Mouse (Mus musculus) right cerebral cortex, adult 18-20 months (tissue): ENCODE data around the gene Smap1.

ENCODE experiments used
- DNase-seq: peaks from one replicate; pipeline ENCODE4 v3.0.0; 2022; ENCODE audit warnings: mixed read lengths

The Smap1 gene

DNA sequence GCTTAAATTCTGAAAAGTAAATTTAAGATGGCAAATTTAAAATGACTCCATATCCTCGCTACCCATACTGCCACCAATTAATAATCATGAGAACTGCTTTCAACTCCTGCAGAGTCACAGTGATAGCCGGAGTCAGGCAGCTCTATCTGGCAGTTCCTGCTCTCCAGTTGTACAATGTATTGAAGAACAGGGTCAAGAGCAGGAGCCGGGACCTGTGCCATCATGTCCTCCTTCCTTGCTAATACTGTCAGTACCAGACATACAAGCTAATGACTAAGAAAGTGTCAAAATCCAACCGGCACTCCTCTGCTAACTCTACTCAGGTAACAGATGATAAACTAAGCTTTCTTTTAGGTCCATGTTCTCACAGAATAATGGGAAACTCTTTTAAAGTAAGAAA, 3.0 kb downstream of the Smap1 start:
- DNase-seq, result no peak

DNA sequence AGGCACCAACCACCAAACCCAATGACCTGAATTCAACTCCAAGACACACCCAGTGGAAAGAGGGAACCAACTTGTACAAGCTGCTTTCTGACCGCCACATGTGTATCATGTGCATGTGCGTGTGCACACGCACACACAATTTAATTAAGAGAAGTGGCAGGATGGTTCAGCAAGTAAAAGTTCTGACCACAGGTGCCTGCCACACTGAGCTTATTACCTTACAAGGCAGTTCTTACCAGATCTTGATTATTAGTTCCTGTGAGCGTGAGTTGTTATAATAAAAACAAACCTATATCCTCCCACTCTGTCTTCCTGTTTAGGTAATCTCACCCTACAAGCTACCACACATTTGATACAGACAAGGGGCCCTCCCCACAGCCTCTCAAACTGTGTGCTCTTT, 6.6 kb downstream of the Smap1 start:
- no peak for DNase-seq

DNA sequence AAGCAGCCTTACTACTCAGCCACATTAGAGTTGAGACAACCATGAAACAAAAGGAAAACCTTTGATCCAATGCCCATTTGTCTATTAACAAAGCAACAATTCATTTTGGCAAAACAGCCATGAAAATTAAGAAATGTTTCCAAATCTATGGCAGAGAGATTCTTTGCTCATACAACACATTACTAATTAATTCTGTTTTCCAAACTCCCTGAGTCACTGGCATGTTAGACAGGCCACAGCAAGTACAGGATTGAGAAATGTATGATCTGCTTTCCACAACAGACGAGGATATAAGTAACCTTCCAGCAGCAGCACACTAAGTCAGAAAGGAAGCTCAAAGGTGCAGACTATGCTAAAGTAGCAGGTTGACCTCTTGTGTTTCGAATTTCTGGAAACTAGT, 9.1 kb downstream of the Smap1 start:
- no peak for DNase-seq

DNA sequence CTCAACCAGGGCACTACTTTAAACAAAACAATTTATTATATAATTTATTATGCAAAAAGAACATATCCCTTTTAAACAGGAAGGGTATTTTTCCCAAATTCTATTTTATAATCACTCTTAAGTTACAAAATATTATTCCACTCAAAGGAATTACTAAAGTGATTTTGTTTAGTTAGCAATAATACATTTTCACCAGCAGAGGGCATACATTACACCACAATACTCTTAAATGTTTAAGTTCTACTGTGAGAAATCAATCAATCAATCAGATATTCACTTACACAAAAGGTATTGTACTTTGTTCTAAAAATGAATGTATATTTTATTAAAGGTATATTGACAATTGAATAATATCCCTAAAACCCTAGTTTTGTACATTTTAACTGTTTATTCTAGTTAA, 16.0 kb downstream of the Smap1 start:
- no peak for DNase-seq

DNA sequence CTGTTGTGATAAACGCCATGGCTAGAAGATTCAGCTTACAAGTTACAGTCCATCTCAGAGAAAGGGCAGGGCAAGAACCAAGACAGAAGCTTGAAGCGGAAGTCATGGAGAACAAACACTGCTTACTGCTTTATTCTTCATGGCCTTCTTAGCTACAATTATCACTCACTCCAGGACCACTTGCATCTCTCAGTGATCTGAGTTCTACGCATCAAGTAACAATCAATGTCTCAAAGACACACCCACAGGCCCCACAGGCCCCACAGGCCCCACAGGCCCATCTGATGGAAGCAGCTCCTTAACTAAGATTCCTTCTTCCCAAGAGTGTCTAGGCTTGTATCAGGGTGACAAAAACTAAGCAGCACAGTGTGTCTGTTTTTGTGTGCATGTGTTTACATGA, 18.8 kb downstream of the Smap1 start:
- no peak for DNase-seq

DNA sequence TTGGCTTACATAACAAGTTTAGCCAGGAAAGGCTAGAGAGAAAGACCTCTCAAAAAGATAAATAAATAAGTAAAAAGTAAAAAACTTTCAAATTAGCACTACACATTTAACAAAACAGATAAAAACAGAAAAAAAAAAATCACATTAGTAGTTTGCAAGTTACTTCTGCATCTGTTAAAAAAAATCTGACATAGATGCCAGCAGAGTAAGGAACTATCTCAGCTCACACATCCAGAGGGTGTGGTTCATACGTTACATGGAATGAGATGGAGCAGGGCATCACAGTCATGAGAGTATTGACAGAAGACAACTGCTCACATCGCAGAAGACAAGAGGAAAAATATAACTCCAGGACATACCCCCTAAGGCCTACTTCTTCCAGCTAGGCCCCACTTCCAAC, 19.4 kb downstream of the Smap1 start:
- no peak for DNase-seq

DNA sequence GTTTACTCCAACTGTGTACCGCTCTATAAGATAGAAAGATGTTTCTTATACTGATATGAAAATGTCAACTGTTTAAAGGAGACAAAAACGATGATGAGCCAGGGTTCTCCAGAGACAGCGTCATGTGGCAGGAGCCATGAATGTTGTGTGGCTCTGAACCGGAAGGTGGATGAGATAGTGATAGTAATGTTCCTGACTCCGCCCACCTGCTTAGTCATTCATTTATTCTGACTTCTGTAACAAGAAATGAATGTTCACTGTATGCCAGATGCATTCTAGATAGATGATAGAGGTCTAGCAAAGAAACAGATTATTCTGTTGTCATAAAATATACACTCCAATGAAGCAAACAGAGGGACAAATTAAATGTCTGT, 22.5 kb downstream of the Smap1 start:
- DNase-seq, result no peak

DNA sequence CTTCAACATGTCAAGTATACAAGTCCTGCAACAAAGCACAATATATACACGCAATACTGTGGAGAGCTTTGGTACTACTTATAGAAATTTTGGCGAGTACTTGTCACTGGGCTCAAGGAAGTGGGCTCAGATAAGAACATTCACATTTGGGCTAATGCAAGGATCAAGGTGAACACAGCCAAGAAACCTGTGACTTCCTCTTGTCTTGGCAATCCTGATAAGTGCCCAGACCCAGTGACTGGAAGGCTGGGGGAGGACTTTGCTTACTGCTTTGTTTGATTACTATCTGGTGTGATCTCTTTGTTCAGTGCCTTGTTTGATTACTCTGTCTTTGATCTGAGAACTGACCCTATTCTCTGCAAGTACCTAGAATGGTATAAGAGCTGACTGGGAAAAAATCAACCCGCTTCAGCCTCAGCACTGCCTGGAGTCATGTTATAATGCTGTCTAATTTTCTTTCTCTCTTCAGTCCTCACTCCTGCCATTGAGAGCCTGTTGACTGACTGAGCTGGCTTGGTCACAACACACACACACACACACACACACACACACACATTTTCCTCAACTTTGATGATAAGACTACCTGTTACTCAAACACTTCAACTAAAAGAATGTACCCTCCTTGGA, 23.0 kb downstream of the Smap1 start:
- DNase-seq, result no peak

DNA sequence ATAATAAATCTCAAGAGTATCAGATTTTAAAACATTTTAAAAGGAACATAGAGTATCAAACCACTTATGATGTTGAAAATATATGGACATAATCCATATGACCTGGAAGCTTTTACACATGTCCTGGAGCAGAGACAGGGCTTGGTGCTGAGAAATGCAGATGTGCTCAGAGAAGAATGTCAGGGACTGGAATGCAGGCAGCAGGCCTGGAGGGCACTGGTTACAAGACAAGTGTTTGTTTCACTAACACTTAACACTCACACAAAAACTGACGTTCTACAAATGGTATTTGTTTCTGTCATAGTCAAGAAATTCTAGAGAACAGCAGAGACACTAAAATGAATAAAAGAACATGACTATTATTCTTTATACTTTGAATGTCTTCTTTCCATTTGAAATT, 30.0 kb downstream of the Smap1 start:
- DNase-seq, result no peak

DNA sequence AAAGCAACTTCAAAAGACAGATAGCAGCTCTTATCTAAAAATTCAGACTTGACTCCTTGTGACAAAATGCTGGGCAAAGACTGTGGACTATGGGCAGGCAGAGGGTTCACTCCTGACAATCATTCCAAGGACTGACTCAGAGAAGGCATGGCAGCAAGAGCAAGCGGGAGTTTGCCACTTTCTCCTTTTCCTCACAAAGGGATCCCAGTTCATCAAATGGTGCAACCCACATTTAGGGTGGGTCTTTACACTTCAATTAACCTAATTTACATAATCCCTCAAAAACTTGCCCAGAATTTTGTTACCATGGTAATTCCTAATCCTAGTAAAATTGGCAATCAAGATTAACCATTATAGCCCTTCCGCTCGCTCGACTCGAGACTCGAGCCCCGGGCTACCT, 37.2 kb downstream of the Smap1 start:
- DNase-seq, result no peak

DNA sequence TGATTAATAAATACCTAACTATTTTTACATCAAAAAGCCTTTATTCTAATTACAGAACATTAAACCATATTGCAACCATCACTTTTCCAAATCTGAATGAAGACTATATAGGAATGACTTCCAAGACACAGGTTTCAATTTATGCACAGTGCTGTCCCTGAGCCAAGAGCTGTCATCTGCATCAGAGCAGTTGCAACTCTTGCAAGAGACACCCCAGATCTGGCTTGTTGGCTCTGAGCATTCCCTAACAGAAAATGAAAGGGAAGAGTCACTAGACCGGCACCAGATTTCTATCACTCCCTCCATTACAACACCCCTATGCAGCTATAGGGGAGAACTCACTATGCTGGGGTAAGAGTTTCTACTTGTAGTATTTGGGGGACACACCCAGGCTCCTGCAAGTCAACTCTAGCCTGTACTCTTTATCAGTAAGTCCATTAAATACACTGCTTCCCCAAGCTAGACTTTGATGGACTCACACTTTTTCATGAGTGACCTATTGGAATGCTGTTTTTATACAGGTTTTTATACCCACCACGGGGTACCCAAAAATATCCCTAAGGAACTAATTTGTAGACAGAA, 37.9 kb downstream of the Smap1 start:
- DNase-seq, result no peak

DNA sequence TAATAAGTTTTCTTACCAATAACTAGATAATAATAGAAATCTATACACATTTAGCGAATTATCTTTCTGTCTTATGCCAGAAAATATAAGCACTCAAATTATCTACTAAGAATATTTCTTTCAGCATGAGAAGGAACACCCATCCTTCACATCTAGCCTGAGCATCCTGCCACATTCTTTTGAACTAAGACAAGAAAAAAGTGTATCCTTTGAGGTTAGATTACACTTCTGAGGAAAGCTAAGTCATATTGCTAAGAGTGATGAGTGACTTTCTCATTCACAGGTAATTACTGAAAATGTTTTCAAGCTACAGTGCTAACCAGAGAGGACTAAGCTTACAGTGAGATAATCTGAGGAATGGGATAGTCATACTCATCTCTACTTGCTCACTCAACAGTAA, 39.4 kb downstream of the Smap1 start:
- DNase-seq, result no peak

DNA sequence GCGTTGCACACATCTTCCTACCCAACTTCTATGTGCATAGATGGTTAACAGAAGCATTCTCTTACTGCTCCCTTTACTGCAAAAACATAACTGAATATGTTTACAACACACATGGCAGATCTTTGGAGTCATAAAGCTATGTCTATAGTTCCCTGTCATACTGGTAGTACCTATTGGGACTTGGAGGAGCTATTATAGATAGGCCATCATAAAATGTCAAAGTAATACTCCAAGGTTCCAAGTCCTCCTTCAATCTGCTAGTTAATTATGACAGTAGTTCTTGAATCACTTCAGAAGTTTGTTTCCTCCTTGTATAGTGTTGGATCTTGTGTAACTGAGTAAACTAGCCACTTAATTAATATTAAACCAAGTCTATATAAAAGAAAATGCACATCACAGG, 49.9 kb downstream of the Smap1 start:
- no peak for DNase-seq

DNA sequence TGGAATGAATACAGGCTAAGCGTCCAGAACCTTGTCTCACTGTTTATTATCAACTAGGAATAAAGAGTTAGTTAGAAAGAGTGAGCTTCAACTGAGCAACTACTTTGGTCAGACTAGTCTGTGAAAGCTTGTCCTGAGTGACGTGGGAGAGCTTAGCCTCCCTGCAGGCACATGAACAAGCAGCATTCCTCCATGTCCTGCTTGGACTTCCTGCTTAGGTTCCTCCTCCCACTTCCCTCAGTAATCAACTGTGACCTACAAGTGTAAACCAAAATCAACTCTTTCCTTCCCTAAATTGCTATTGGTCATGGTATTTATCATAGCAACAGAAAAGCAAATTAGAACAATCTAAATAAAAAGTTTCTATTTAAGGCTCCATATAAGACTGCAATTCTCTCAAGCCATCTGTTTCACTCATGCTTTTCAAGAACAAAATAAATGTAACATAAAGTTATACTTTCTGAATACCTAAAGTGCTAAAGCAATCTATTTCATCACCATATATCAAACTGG, 54.7 kb downstream of the Smap1 start:
- DNase-seq, result no peak

DNA sequence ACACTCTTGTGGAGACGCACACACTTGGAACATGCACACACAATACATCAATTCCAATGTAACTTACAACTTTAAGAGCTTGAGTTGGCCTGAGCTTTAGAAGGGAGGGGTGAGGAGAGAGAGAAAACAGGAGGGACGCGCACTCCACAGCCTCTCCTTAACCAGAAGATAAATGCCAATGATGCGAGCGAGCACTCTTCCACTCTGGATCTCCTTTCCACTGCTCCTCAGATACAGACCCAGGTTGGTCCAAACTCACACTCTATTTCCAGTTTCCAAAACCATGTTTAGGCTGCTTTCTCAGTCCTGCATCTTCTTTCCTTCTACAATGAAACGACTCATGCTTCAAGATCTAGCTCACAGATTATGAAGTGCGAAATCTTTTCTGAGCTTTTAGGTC, 56.6 kb downstream of the Smap1 start:
- no peak for DNase-seq

DNA sequence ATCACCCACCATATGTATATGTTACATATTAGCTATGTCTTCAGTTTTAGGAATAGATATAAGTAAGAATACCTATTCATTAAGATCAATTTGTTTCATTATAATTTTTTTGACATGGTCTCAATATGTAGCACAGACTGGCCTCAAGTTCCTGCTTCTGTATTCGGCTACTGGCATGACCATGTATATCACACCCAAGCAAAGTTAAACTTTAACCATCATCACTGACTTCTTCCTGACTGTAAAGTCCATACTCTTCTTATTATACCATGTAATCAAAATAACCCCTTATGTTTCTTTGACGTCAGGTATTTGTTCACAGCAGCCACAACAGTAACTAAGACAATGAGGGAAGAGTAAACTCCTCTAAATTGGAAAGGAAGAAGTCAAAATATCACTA, 61.2 kb downstream of the Smap1 start:
- DNase-seq, result no peak

DNA sequence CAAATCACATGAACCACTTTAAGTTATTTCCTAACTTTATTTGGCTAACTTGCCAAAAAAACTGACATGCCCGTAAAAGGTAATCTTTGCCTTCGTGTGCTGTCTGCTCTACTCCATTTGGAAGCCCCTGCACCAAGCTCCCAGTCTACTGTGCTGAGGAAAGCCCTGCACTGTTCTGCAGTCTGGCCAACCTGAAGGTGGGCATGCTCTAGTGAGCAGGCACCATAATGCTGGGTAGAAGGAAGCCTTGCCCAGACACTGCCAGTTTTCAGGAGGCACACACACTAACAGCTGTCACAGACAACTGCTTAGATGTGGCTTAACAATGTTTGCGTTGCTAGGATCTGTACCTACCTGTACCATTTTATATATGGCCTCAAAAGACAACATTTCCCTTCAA, 66.5 kb downstream of the Smap1 start:
- no peak for DNase-seq

DNA sequence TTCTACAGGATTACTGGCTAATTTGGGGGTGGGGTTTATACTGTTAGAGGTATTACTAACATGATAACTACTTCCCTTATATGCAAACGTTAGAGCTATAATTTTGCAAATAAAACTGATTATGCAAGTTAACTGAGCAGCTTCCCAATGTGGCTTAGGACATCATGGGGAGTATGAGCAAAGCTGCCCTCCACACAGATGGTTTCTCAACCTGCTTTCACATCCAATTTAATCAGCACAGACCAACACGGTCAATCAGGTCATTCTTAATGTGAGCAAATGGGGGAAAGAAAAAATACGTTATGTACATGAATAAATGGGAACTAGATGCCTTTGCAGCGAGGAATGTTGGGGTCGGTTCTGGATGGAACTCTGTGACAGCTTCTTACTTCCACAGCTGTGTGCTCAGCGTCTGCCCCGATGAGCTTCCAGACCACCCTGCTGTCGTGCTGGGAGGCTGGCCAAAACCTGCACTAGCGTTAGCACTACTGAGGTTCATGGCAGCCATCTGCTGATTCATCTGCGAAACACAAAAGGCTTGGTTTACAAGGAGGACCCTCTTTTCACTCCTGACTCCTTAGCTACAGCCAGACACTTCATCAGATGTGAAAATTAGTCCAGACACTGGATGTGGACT, 76.0 kb downstream of the Smap1 start:
- DNase-seq, result no peak

DNA sequence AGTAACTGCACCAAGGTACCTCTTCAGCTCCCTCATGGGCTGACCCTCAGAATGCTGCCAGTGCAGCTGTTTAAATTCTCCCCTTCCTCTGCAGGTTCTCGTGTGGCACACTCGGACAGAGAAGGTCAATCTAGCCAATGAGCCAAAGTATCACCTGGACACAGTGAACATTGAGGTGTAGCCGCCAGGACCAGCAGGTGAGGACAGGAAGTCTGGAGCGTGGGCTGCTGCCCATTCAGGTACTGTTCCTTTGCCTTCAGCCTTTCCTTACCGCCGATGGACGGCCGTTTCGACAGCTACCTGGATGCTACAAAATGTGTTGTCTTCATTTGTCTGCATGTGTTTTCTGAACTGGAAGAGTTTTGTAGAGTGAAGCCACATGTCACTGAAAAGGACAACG, 77.1 kb downstream of the Smap1 start:
- no peak for DNase-seq

DNA sequence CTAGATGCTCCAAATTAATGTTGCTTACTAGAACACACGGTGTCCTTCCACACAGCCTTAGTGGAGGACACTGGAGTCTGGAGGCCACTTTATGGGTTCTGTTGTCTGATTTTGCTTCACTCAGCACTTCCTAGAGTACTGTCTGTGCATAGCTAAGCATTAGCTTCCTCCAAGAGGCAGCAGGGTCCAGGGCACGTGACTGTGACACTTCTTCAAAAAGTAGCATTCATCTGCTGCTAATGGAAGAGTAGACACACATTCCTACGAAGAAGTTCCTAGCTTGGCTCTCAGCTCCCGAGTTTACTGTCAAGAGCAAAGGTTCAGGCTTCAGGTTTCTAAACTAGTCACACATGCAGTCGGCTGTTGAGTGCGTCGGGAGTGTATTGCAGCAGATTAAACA, 78.3 kb downstream of the Smap1 start:
- DNase-seq, result no peak

DNA sequence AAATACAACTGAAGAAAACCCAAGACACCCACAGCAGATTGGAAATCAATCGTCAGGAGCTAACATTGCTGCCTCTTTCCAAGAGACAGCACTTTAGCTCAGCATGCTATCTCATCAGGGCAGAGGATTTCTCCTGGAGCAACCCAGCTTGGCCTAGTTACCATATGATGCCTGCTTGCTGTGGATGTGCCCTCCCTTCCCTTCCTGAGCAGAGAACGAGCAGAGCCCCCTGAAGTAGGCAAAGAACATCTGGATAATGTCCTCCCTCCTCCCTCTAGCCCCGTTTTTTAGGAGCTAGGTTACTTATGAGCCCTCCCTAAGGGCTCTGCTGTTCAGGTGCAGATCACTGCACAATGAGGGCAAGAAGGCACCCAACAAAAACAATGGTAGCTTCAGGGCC, 79.5 kb downstream of the Smap1 start:
- DNase-seq, result no peak

DNA sequence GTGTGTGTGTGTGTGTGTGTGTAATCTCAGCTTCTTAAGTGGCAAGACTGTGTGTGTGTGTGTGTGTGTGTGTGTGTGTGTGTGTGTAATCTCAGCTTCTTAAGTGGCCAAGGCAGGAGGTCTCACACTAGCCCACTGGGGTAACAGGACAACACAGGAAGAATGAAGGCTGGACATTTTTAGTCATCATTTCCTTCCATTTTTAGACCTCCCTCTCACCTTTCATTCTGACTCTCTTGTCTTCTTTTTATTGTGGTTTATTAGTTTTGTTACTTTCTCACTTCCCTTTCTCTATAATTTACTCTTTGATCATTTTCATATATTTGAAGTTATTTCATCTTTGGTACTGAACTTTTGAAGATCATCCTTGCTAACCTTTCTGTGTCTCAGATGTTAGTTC, 81.2 kb downstream of the Smap1 start:
- DNase-seq, result no peak

DNA sequence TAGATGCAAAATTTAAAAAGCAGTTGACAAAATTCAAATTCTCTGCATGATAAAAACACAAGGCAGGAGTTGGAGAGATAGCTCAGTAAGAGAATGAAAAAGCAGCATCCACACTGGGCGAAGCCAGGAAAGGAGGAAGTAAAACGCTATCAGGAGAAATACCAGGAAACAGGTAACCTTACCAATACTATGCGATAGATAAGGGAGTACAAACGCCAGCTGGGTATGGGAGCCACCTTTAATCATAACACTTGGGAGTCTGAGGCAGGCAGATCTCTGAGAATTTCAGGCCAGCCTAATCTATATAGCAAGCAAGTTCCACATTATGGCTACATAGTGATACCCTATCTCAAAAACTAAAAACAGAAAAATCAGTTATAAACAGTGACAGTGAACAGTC, 85.5 kb downstream of the Smap1 start:
- no peak for DNase-seq

DNA sequence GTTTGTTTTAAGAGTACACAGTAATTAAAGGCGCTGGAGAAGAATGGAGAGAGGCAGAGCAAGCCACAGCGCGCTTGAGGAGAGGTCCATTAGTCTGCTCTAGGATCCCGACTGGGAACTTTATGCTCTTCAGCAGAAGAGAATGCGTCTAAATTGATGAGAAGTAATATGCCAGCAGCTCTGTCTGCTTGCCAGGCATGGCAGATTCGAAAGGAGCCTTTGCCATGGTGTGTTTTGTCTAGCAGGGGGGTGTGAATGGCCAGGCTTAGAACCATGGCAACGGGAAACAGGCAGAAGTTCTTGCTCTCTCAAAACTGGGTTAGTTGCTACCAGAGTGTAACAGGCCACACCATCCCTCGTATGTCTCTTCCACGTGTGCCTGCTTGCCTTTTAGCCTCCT, 87.3 kb downstream of the Smap1 start:
- DNase-seq, result no peak

DNA sequence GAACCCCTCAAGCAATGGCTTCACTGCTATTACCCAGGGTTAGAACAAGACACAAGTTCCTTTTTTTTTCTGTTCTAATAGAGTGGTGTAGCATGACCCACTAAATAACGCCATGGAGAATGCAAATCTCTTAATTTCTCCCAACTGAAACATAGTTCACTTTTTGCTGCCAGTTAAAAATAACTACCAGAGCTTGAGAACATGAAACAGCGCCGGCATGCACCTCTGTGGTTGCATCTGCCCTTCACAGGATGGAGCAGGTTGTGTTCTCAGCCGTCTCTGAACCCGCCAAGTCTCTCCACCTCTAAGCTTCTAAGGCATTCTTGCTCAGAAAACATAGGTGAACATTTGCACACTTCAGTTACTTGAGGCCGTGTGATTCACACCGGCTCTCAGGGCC, 87.9 kb downstream of the Smap1 start:
- no peak for DNase-seq
